ENCODE assay signal across 10 mouse cellular contexts in the genomic region with DNA sequence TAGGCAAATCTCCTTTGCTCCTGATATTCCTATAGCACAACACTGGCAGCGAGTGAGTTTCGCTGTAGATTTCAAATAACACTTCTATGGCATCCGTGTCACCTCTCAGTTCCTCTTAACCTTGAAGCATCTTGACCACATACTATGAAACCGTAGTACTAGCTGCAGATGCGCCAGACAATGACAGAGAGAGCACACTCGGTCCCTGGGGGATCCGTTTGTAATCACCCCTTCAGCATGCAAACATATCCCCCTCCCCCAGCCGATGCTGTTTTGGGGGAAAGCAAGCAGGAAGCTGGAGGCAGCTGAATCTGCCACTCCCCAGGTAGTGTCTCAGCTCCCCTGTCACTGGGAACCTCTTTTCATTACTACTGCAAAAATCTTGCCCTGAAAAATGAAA. TPM values are rescaled to one million over a fixed set of nuclear protein-coding genes. Genes with fewer than 3 reads are reported as not detected.
DNase-seq lines count a peak whose midpoint lies in the region; ATAC-seq and TF ChIP-seq lines count a peak whose summit lies in the region.
"Had no signal": no experiment of that assay in that cellular context is flagged by ENCODE, and none has a peak within 500 bp of the region (broad histone marks: within the 10 kb centered on the region; RNA-seq: fewer than 3 reads in every experiment).

No protein-coding gene starts in this region.

- 25% methylated on average over 8 of the region's 8 CpGs for WGBS in hindbrain, postnatal 0 days

- no peak for ATAC-seq in hindbrain, postnatal 0 days
- no peak for ATAC-seq in megakaryocyte progenitor cell, adult 5-6 weeks (replicated peaks; ENCODE audit: poor library complexity)
- no peak for ATAC-seq in CD4-positive, CD25-positive, alpha-beta regulatory T cell, adult 4 months

- peak overlapping the region; percentile 61 for H3K4me2 ChIP-seq in hindbrain, postnatal 0 days (ENCODE audit: low read depth, low read length)

- intact Hi-C loops in left cerebral cortex, postnatal 4 days (cut with DNase I) = loop anchor here (10.0 kb wide), 2 partner anchors 104 to 184 kb away; no protein-coding TSS in a partner anchor

- no peaks in the 10 kb centered on the region for H3K9me3 ChIP-seq in hindbrain, postnatal 0 days (ENCODE audit: low read length)

- H3K4me3 ChIP-seq in hindbrain, postnatal 0 days (ENCODE audit: low read length) = peak overlapping the region; percentile 63

- H3K36me3 ChIP-seq in hindbrain, postnatal 0 days (ENCODE audit: insufficient read depth, low read length) = no peaks in the 10 kb centered on the region

- DNase-seq in left cerebral cortex, postnatal 4 days = peak; percentile 62
- no peak for DNase-seq in left cerebral cortex, adult 9 months (ENCODE audit: low spot score in 2 of 2)
- peak; percentile 64 to 69 for DNase-seq in cerebellum, postnatal 25 days
- peak; percentile 62 for DNase-seq in hindbrain, postnatal 0 days (ENCODE audit: low spot score)
- peak; percentile 46 for DNase-seq in right cerebral cortex, postnatal 4 days
- DNase-seq: adrenal gland, adult 2 months; kidney, postnatal 14 days; lung, postnatal 4 days had no signal

- TF ChIP-seq CTCF in hindbrain, postnatal 0 days (IDR thresholded peaks at IDR 0.05; ENCODE audit: low read depth) = no peak

- H3K27me3 ChIP-seq in hindbrain, postnatal 0 days (ENCODE audit: insufficient read depth, low read length) = no peaks in the 10 kb centered on the region

- peak overlapping the region; percentile 84 for H3K27ac ChIP-seq in hindbrain, postnatal 0 days

- 0 out of 2 replicates have a peak, but pooled peaks cover 5% of the 10 kb centered on the region for H3K4me1 ChIP-seq in hindbrain, postnatal 0 days (ENCODE audit: insufficient read depth, low read length)

- peak overlapping the region; percentile 75 for H3K9ac ChIP-seq in hindbrain, postnatal 0 days (replicated peaks; ENCODE audit: low read length)

RNA-seq across cellular contexts. Expression of a gene that starts 2.3 kb away (rescaled TPM):
- 100 to 1,000 TPM; 226 to 253 TPM for total RNA-seq in left cerebral cortex, postnatal 4 days (2021)
- 23.4 and 108 TPM in 2 replicates for total RNA-seq in hindbrain, postnatal 0 days (2014; rRNA removed)
- polyA plus RNA-seq in hindbrain, postnatal 0 days (2015; fragmentation: Nextera tagmentation; extraction: Ambion mirVana) = 69.6 and 80.1 TPM in 2 replicates
- not detected in 2 replicates for total RNA-seq in megakaryocyte progenitor cell, adult 5-6 weeks (2015)
- total RNA-seq in megakaryocyte progenitor cell, adult 5-6 weeks (2017) = not detected in 2 replicates
- not detected for polyA plus RNA-seq in CD4-positive, CD25-positive, alpha-beta regulatory T cell, adult 4 months (2017; shearing (Covaris generic))

Comparison
In these comparisons a context has a peak if more than half of its experiments do, and no peak if none do; other contexts are left out.
1. DNase-seq: peak in left cerebral cortex, postnatal 4 days (single experiment), cerebellum, postnatal 25 days (2 of 2), hindbrain, postnatal 0 days (single experiment) and right cerebral cortex, postnatal 4 days (single experiment); none in left cerebral cortex, adult 9 months (0 of 2).
2. RNA of a gene that starts 2.3 kb away (total RNA-seq): 226 to 253 TPM in left cerebral cortex, postnatal 4 days and 23.4 to 108 TPM in hindbrain, postnatal 0 days; not detected in megakaryocyte progenitor cell, adult 5-6 weeks; every median in the first group is over 10 times any median in the second.